Mouse (Mus musculus) embryonic facial prominence, embryonic 13.5 days (tissue): ENCODE data around the gene Agpat3. TPM values are rescaled to one million over a fixed set of nuclear protein-coding genes. Genes with fewer than 3 reads are reported as not detected.

Experiments used
- ATAC-seq: fragments of 200-750 bp; cut with Nextera tagmentation; 2 replicates; pipeline ENCODE4 v1.8.0; 2017; ENCODE audit warnings: low read depth; ENCODE audit not compliant: insufficient number of reproducible peaks, insufficient read depth, low FRiP score, low TSS enrichment
- H3K27ac ChIP-seq: fragments of 300-500 bp; sonication (generic); 2 replicates; pipeline ENCODE4 v1.5.1; 2015; ENCODE audit warnings: moderate library complexity, mild to moderate bottlenecking, inconsistent platforms
- H3K27me3 ChIP-seq: fragments of 300-500 bp; sonication (generic); 2 replicates; pipeline ENCODE4 v1.6.1; 2015; ENCODE audit warnings: mild to moderate bottlenecking, inconsistent platforms
- H3K36me3 ChIP-seq: fragments of 300-500 bp; sonication (generic); 2 replicates; pipeline ENCODE4 v1.6.1; 2015; ENCODE audit warnings: mild to moderate bottlenecking, inconsistent platforms
- H3K4me1 ChIP-seq: fragments of 300-500 bp; sonication (generic); 2 replicates; pipeline ENCODE4 v1.6.1; 2015; ENCODE audit warnings: inconsistent platforms
- H3K4me2 ChIP-seq: fragments of 300-500 bp; sonication (generic); 2 replicates; pipeline ENCODE4 v1.6.1; 2015; ENCODE audit warnings: moderate library complexity, mild to moderate bottlenecking, inconsistent platforms
- H3K4me3 ChIP-seq: fragments of 300-500 bp; sonication (generic); 2 replicates; pipeline ENCODE4 v1.5.1; 2015; ENCODE audit warnings: mild to moderate bottlenecking, inconsistent platforms
- H3K9ac ChIP-seq: fragments of 300-500 bp; sonication (generic); 2 replicates; pipeline ENCODE4 v1.6.1; 2015; ENCODE audit warnings: mild to moderate bottlenecking, inconsistent platforms
- H3K9me3 ChIP-seq: fragments of 300-500 bp; sonication (generic); 2 replicates; pipeline ENCODE4 v1.6.1; 2016; ENCODE audit warnings: inconsistent platforms
- WGBS: fragments of 180-500 bp; shearing (Covaris S2); methylation state at CpG from one replicate; pipeline ENCODE4 v1.1.7; 2015; ENCODE audit warnings: mixed read lengths; 5-methylcytosine and 5-hydroxymethylcytosine counted together
- microRNA-seq: library from miRNA; unstranded; fragments of <30 nt; microRNA quantifications from one replicate; pipeline ENCODE4, GENCODE M21; 2016
- polyA plus RNA-seq: library from polyadenylated mRNA; unstranded; fragments of >200 nt; fragmentation: Nextera tagmentation; extraction: Ambion mirVana; gene quantifications from 2 replicates; pipeline ENCODE4 v1.2.1, GENCODE M21; 2015

Agpat3 gene
- polyA plus RNA-seq, 1 experiment from 2014 or later: 51.9 TPM

GRCm38 (mm10) chr10:78222908-78223307, 129.4 kb downstream of the Agpat3 start:
- peaks cover 73% of the 10 kb centered on the region for H3K36me3 ChIP-seq

GRCm38 (mm10) chr10:78221315-78221714, 131.0 kb downstream of the Agpat3 start:
- 92% methylated on average over 7 of the region's 7 CpGs for whole genome bisulfite sequencing

More at GRCm38 (mm10) chr10:78222908-78223307, 129.4 kb downstream of the Agpat3 start:
- WGBS: 80% methylated on average over 4 of the region's 4 CpGs
- Histone ChIP-seq H3K4me2 (no peak overlapping the region), H3K4me1 (no peaks in the 10 kb centered on the region), H3K9me3 (no peaks in the 10 kb centered on the region), H3K27me3 (no peaks in the 10 kb centered on the region), H3K9ac (no peak overlapping the region), H3K4me3 (no peak overlapping the region), H3K27ac (no peak overlapping the region)
- ATAC-seq: no peak

GRCm38 (mm10) chr10:78219528-78219927, 132.8 kb downstream of the Agpat3 start:
- Histone ChIP-seq H3K27ac (no peak overlapping the region), H3K4me3 (no peak overlapping the region), H3K27me3 (no peaks in the 10 kb centered on the region), H3K9me3 (no peaks in the 10 kb centered on the region), H3K4me1 (no peaks in the 10 kb centered on the region), H3K4me2 (no peak overlapping the region), H3K36me3 (peaks cover 87% of the 10 kb centered on the region), H3K9ac (no peak overlapping the region)
- 86% methylated on average over 1 of the region's 1 CpGs for WGBS
- ATAC-seq: no peak

More at GRCm38 (mm10) chr10:78221315-78221714, 131.0 kb downstream of the Agpat3 start:
- H3K36me3 ChIP-seq: peaks cover 78% of the 10 kb centered on the region
- H3K27me3 ChIP-seq: no peaks in the 10 kb centered on the region
- H3K4me3 ChIP-seq: no peak overlapping the region
- H3K9me3 ChIP-seq: no peaks in the 10 kb centered on the region
- no peak for ATAC-seq
- H3K9ac ChIP-seq: no peak overlapping the region
- no peak overlapping the region for H3K4me2 ChIP-seq
- no peak overlapping the region for H3K27ac ChIP-seq
- no peaks in the 10 kb centered on the region for H3K4me1 ChIP-seq

Small RNAs within 50 kb of the gene (microRNA-seq; reads per million reads assigned to microRNA genes)
- 0.55 reads per million for gene Mir7659

Other genes with a start within 250 kb of the Agpat3 start
- gene D10Jhu81e, start 182.7 kb downstream of the Agpat3 start, polyA plus RNA-seq: 35.3 and 38.9 TPM in 2 replicates
- gene Pwp2, start 167.3 kb downstream of the Agpat3 start, polyA plus RNA-seq: 19.4 and 20.4 TPM in 2 replicates
- gene Trappc10, start 107.8 kb downstream of the Agpat3 start, polyA plus RNA-seq: 12.0 and 14.5 TPM in 2 replicates
- gene Rrp1, start 60.6 kb upstream of the Agpat3 start, polyA plus RNA-seq: 322 and 364 TPM in 2 replicates
- gene Cstb, start 73.2 kb upstream of the Agpat3 start, polyA plus RNA-seq: 222 and 253 TPM in 2 replicates
- 12.6 and 13.1 TPM in 2 replicates for gene Pdxk, start 112.5 kb upstream of the Agpat3 start, polyA plus RNA-seq
- gene Olfr1358, start 164.9 kb upstream of the Agpat3 start, polyA plus RNA-seq: not detected in 2 replicates
- 60.4 and 62.9 TPM in 2 replicates for gene Ilvbl, start 221.9 kb upstream of the Agpat3 start, polyA plus RNA-seq
- gene Syde1, start 239.5 kb upstream of the Agpat3 start, polyA plus RNA-seq: 22.4 and 22.6 TPM in 2 replicates